Mouse (Mus musculus): ENCODE measurements around the gene Arl5b. TPM values are rescaled to one million over a fixed set of nuclear protein-coding genes. Genes with fewer than 3 reads are reported as not detected.

The Arl5b gene
- total and polyA plus RNA-seq, 2 experiments from 2014 or later: 16.6 to 37.0 TPM

DNA sequence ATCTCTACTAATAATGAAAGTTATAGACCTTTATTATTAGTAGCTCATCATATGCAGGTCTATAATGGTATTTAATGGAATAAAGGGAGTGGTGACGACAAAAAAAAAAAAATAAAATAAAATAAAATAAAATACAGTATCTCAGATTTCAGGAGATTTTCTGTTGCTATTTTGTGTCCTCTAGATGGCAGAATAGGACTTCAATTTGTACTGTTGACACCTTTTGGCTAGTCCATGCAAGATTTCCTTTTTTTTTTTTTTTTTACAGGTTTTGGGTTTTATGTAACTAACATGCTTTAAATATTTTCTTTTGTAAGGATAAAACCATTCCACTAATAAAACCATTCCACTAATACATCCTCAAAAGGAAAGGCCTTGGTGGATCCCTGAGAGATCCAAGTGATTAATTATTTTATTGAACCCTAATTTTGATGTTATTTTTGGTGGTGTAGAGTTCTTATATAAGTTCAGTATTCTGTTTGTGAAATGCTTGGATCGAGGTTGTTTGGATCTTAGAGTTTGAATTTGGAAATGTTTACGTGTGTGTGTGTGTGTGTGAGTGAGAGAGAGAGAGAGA, 47.4 kb downstream of the Arl5b start:
- Histone ChIP-seq H3K4me1 (ENCODE audit: insufficient read depth, low read length) (no peaks in the 10 kb centered on the region), H3K4me2 (ENCODE audit: low read depth, low read length, poor library complexity, severe bottlenecking) (no peak overlapping the region), H3K27ac (ENCODE audit: low read depth, low read length) (no peak overlapping the region), H3K36me3 (ENCODE audit: insufficient read depth, low read length) (no peaks in the 10 kb centered on the region), H3K27me3 (ENCODE audit: insufficient read depth, low read length) (no peaks in the 10 kb centered on the region), H3K9me3 (ENCODE audit: low read length) (no peaks in the 10 kb centered on the region), H3K4me3 (ENCODE audit: low read depth, low read length) (no peak overlapping the region), H3K9ac (replicated peaks; ENCODE audit: low read length, poor library complexity, severe bottlenecking) (no peak overlapping the region)
- WGBS: 57% methylated on average over 3 of the region's 3 CpGs
- peak; percentile 53 for DNase-seq (ENCODE audit: low spot score)
- peak; percentile 75 for TF ChIP-seq CTCF (IDR thresholded peaks at IDR 0.05)
- no peak for ATAC-seq (ENCODE audit: low FRiP score)

DNA sequence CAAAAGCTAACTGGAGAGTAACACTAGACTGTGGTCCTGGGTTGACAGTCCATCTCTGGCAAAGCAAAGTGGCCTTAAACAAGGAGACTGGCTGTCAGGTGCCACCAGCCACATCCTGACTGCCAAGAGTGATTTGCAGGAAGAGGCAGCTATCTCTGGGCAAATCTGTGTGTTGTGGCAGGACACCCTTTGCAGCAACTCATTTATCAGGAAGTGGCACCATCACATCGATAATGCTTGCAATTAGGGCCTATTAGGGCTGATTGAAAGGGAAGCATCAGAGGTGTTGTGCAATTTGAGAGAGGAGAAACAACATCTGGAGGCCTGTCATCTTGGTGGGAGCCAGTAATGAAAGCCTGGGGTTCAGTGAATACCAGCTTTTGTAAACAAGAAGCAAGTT, 55.2 kb downstream of the Arl5b start:
- no peaks in the 10 kb centered on the region for H3K36me3 ChIP-seq (ENCODE audit: insufficient read depth, low read length)
- H3K4me3 ChIP-seq (ENCODE audit: low read depth, low read length): no peak overlapping the region
- ATAC-seq (ENCODE audit: low FRiP score) (no peak), DNase-seq (ENCODE audit: low spot score) (no peak)
- WGBS: 81% methylated on average over 1 of the region's 1 CpGs
- H3K4me2 ChIP-seq (ENCODE audit: low read depth, low read length, poor library complexity, severe bottlenecking): no peak overlapping the region
- H3K4me1 ChIP-seq (ENCODE audit: insufficient read depth, low read length): no peaks in the 10 kb centered on the region
- no peak overlapping the region for H3K9ac ChIP-seq (replicated peaks; ENCODE audit: low read length, poor library complexity, severe bottlenecking)
- H3K9me3 ChIP-seq (ENCODE audit: low read length): no peaks in the 10 kb centered on the region
- no peak overlapping the region for H3K27ac ChIP-seq (ENCODE audit: low read depth, low read length)
- no peaks in the 10 kb centered on the region for H3K27me3 ChIP-seq (ENCODE audit: insufficient read depth, low read length)
- no peak for TF ChIP-seq CTCF (IDR thresholded peaks at IDR 0.05)

- DNase-seq (ENCODE audit: low spot score): no peak
- H3K9me3 ChIP-seq (ENCODE audit: low read length): no peaks in the 10 kb centered on the region
- no peaks in the 10 kb centered on the region for H3K36me3 ChIP-seq (ENCODE audit: insufficient read depth, low read length)
- no peak overlapping the region for H3K9ac ChIP-seq (replicated peaks; ENCODE audit: low read length, poor library complexity, severe bottlenecking)
- H3K27me3 ChIP-seq (ENCODE audit: insufficient read depth, low read length): no peaks in the 10 kb centered on the region
- no peak overlapping the region for H3K27ac ChIP-seq (ENCODE audit: low read depth, low read length)
- no peak overlapping the region for H3K4me3 ChIP-seq (ENCODE audit: low read depth, low read length)
- 59% methylated on average over 2 of the region's 2 CpGs for WGBS
- H3K4me1 ChIP-seq (ENCODE audit: insufficient read depth, low read length): no peaks in the 10 kb centered on the region
- no peak overlapping the region for H3K4me2 ChIP-seq (ENCODE audit: low read depth, low read length, poor library complexity, severe bottlenecking)
- no peak for ATAC-seq (ENCODE audit: low FRiP score)
- TF ChIP-seq CTCF (IDR thresholded peaks at IDR 0.05): no peak
These were observed 62.1 kb downstream of the Arl5b start for GRCm38 (mm10) chr2:15111290-15111689.

- 50% methylated on average over 1 of the region's 1 CpGs for WGBS
- Histone ChIP-seq H3K9me3 (ENCODE audit: low read length) (no peaks in the 10 kb centered on the region), H3K27ac (ENCODE audit: low read depth, low read length) (no peak overlapping the region), H3K36me3 (ENCODE audit: insufficient read depth, low read length) (no peaks in the 10 kb centered on the region), H3K4me1 (ENCODE audit: insufficient read depth, low read length) (no peaks in the 10 kb centered on the region), H3K4me2 (ENCODE audit: low read depth, low read length, poor library complexity, severe bottlenecking) (no peak overlapping the region), H3K9ac (replicated peaks; ENCODE audit: low read length, poor library complexity, severe bottlenecking) (no peak overlapping the region), H3K27me3 (ENCODE audit: insufficient read depth, low read length) (no peaks in the 10 kb centered on the region), H3K4me3 (ENCODE audit: low read depth, low read length) (no peak overlapping the region)
- ATAC-seq (ENCODE audit: low FRiP score): no peak
- no peak for TF ChIP-seq CTCF (IDR thresholded peaks at IDR 0.05)
- DNase-seq (ENCODE audit: low spot score): no peak
These were observed 62.7 kb downstream of the Arl5b start for GRCm38 (mm10) chr2:15111808-15112440.

DNA sequence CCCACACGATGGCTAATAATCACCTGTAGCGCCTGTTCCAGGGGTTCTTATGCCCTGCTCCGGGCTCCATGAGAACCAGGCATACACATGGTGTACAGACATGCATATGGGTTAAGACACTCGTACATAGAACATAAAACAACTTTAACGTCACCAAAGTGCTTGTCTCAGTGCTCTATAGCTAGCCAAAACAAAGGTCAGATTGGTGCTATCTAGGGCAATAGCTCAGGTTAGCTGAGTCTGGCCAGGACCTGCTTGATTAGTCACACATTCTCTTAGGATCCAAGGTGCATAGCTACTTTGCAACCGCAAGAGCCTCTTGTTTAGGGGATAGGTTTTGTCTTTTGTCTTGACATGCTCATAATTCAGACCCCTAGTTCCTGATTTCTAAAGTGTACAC, 63.5 kb downstream of the Arl5b start:
- H3K36me3 ChIP-seq (ENCODE audit: insufficient read depth, low read length): no peaks in the 10 kb centered on the region
- TF ChIP-seq CTCF (IDR thresholded peaks at IDR 0.05): no peak
- no peak for DNase-seq (ENCODE audit: low spot score)
- no peak overlapping the region for H3K4me3 ChIP-seq (ENCODE audit: low read depth, low read length)
- H3K27ac ChIP-seq (ENCODE audit: low read depth, low read length): no peak overlapping the region
- no peaks in the 10 kb centered on the region for H3K9me3 ChIP-seq (ENCODE audit: low read length)
- no peaks in the 10 kb centered on the region for H3K4me1 ChIP-seq (ENCODE audit: insufficient read depth, low read length)
- no peak overlapping the region for H3K4me2 ChIP-seq (ENCODE audit: low read depth, low read length, poor library complexity, severe bottlenecking)
- H3K27me3 ChIP-seq (ENCODE audit: insufficient read depth, low read length): no peaks in the 10 kb centered on the region
- WGBS: 88% methylated on average over 6 of the region's 6 CpGs
- no peak overlapping the region for H3K9ac ChIP-seq (replicated peaks; ENCODE audit: low read length, poor library complexity, severe bottlenecking)
- ATAC-seq (ENCODE audit: low FRiP score): no peak

DNA sequence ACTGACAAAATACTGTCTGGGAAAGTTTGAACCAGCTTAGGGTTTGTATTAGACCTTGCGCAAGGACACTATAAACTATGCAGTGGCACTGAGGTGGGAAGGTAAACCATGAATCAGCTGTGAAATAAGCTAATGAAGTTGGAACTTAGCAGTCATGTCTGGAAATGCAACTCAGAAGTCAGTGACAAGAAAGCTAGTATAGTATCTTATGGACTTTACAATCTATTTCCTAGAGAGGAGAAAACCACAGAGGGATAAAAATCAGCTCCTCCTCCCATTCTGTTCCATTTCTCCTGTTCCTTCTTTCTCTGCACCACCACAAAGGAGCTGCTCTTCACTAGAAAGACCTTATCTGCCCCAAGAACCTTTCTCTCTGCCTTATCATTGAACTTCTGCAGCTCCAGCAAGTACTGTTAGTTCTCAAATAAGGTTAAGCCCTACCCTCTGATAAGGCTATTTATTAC, 72.1 kb downstream of the Arl5b start:
- no peaks in the 10 kb centered on the region for H3K27me3 ChIP-seq (ENCODE audit: insufficient read depth, low read length)
- ATAC-seq (ENCODE audit: low FRiP score): no peak
- WGBS: 98% methylated on average over 1 of the region's 1 CpGs

More for the DNA sequence above, 72.1 kb downstream of the Arl5b start:
- H3K27ac ChIP-seq (ENCODE audit: low read depth, low read length): no peak overlapping the region
- H3K36me3 ChIP-seq (ENCODE audit: insufficient read depth, low read length): no peaks in the 10 kb centered on the region
- H3K4me3 ChIP-seq (ENCODE audit: low read depth, low read length): no peak overlapping the region
- H3K9ac ChIP-seq (replicated peaks; ENCODE audit: low read length, poor library complexity, severe bottlenecking): no peak overlapping the region
- H3K4me1 ChIP-seq (ENCODE audit: insufficient read depth, low read length): no peaks in the 10 kb centered on the region
- H3K9me3 ChIP-seq (ENCODE audit: low read length): no peaks in the 10 kb centered on the region
- no peak overlapping the region for H3K4me2 ChIP-seq (ENCODE audit: low read depth, low read length, poor library complexity, severe bottlenecking)
- no peak for DNase-seq (ENCODE audit: low spot score)
- no peak for TF ChIP-seq CTCF (IDR thresholded peaks at IDR 0.05)

Other genes starting within 250 kb of the Arl5b start
- gene Nsun6, start 5.7 kb downstream of the Arl5b start, total RNA-seq (2014; rRNA removed): 7.5 and 13.9 TPM in 2 replicates
- 16.0 and 16.2 TPM in 2 replicates for gene Nsun6, start 5.7 kb downstream of the Arl5b start, polyA plus RNA-seq (2015; fragmentation: Nextera tagmentation; extraction: Ambion mirVana)

Measured in midbrain, postnatal 0 days (tissue).